Mouse (Mus musculus) CH12.LX (cell line): ENCODE measurements at regions not wholly inside any gene's neighbourhood (a gene's known extent, or its start where the extent isn't known, plus 50 kb on each side); places are given as distances from the start of the nearest gene placed in this dataset.

Experiments used
- DNase-seq: peaks from one replicate; pipeline ENCODE4 v3.0.0-alpha.2; 2013; ENCODE audit errors: extremely low read depth
- H3K27ac ChIP-seq: 2 replicates; pipeline ENCODE4 v1.5.1; 2012; ENCODE audit warnings: low read depth, mild to moderate bottlenecking, control low read depth, moderate library complexity; ENCODE audit not compliant: insufficient read depth
- H3K27me3 ChIP-seq: replicated peaks from 2 replicates; pipeline ENCODE3; 2012; ENCODE audit warnings: inconsistent platforms
- H3K36me3 ChIP-seq, 2 experiments: replicated peaks in 1 of 2; 2 replicates each; pipeline versions ENCODE3 to v1.6.1; 2012; ENCODE audit warnings: inconsistent platforms in 1 of 2, low read length in 1 of 2, mild to moderate bottlenecking in 1 of 2, mixed read lengths in 1 of 2, moderate library complexity in 1 of 2; ENCODE audit not compliant: control insufficient read depth in 1 of 2, insufficient read depth in 1 of 2
- H3K4me1 ChIP-seq, 2 experiments: 2 replicates each; pipeline ENCODE4 v1.6.1; 2012; ENCODE audit warnings: inconsistent platforms in 1 of 2, moderate library complexity in 1 of 2; ENCODE audit not compliant: insufficient read depth in 2 of 2, control insufficient read depth in 1 of 2
- H3K4me2 ChIP-seq: 2 replicates; pipeline ENCODE4 v1.6.1; 2012; ENCODE audit warnings: low read depth, mild to moderate bottlenecking, control low read depth; ENCODE audit not compliant: poor library complexity, insufficient read depth, severe bottlenecking
- H3K4me3 ChIP-seq, 3 experiments: fragments of 150-350 bp in 1 of 3; sonication (generic) in 1 of 3; replicated peaks in 1 of 3; 2 replicates each; pipeline versions ENCODE3 to v1.5.1; 2011 to 2012; ENCODE audit warnings: low read depth in 2 of 3, low read length in 2 of 3, mild to moderate bottlenecking in 2 of 3, moderate library complexity in 2 of 3, control low read depth in 1 of 3, improper control_type of control experiment in 1 of 3, inconsistent platforms in 1 of 3, mixed read lengths in 1 of 3; ENCODE audit not compliant: poor library complexity in 1 of 3
- H3K79me2 ChIP-seq: replicated peaks from 2 replicates; pipeline ENCODE4 v1.6.1; 2012; ENCODE audit warnings: mild to moderate bottlenecking, moderate library complexity; ENCODE audit not compliant: control insufficient read depth, poor library complexity, insufficient read depth, severe bottlenecking; ENCODE audit errors: extremely low read depth
- H3K9ac ChIP-seq: 2 replicates; pipeline ENCODE4 v1.6.1; 2012; ENCODE audit warnings: low read depth, mild to moderate bottlenecking, control low read depth, moderate library complexity; ENCODE audit not compliant: insufficient read depth
- H3K9me3 ChIP-seq: replicated peaks from 2 replicates; pipeline ENCODE3; 2012; ENCODE audit warnings: low read length, inconsistent platforms, mixed read lengths
- CHD1 ChIP-seq: IDR thresholded peaks from 2 replicates; pipeline ENCODE4 v1.6.1; 2012; ENCODE audit warnings: low read depth, low read length, improper control_type of control experiment, inconsistent platforms
- CHD2 ChIP-seq: IDR thresholded peaks from 2 replicates; pipeline ENCODE4 v1.6.1; 2011; ENCODE audit warnings: low read length, improper control_type of control experiment
- CTCF ChIP-seq, 2 experiments: IDR thresholded peaks in 1 of 2; conservative IDR thresholded peaks in 1 of 2; 2 replicates each; pipeline ENCODE4 v1.5.1; 2011 to 2012; ENCODE audit warnings: low read depth in 2 of 2, low read length in 2 of 2, improper control_type of control experiment in 1 of 2, inconsistent platforms in 1 of 2, mild to moderate bottlenecking in 1 of 2, moderate library complexity in 1 of 2
- EP300 ChIP-seq: IDR thresholded peaks from 2 replicates; pipeline ENCODE4 v1.6.1; 2011; ENCODE audit warnings: low read length, improper control_type of control experiment
- ETS1 ChIP-seq: conservative IDR thresholded peaks from 2 replicates; pipeline ENCODE4 v1.6.1; 2012; ENCODE audit warnings: low read depth, mild to moderate bottlenecking, inconsistent platforms, low read length, improper control_type of control experiment, moderate library complexity
- GABPA ChIP-seq: IDR thresholded peaks from 2 replicates; pipeline ENCODE4 v1.6.1; 2012; ENCODE audit warnings: low read depth, low read length, improper control_type of control experiment, inconsistent platforms; ENCODE audit not compliant: insufficient replicate concordance
- HCFC1 ChIP-seq: IDR thresholded peaks from 2 replicates; pipeline ENCODE4 v1.6.1; 2012; ENCODE audit warnings: low read depth, mild to moderate bottlenecking, inconsistent platforms, low read length, improper control_type of control experiment
- JUN ChIP-seq: IDR thresholded peaks from 2 replicates; pipeline ENCODE4 v1.6.1; 2011; ENCODE audit warnings: low read depth, mild to moderate bottlenecking, low read length, improper control_type of control experiment, moderate library complexity; ENCODE audit not compliant: insufficient read depth
- MAZ ChIP-seq: IDR thresholded peaks from 2 replicates; pipeline ENCODE4 v1.6.1; 2012; ENCODE audit warnings: low read depth, mild to moderate bottlenecking, inconsistent platforms, low read length, improper control_type of control experiment, moderate library complexity
- MEF2A ChIP-seq: IDR thresholded peaks from 2 replicates; pipeline ENCODE4 v1.6.1; 2014; ENCODE audit warnings: low read depth, mild to moderate bottlenecking, inconsistent platforms, low read length, improper control_type of control experiment, borderline replicate concordance
- MYC ChIP-seq: IDR thresholded peaks from 2 replicates; pipeline ENCODE4 v1.6.1; 2011; ENCODE audit warnings: low read depth, mild to moderate bottlenecking, improper control_type of control experiment, low read length
- POLR2A ChIP-seq: IDR thresholded peaks from 2 replicates; pipeline ENCODE4 v1.6.1; 2011; ENCODE audit warnings: low read depth, mild to moderate bottlenecking, improper control_type of control experiment, low read length
- POLR2AphosphoS2 ChIP-seq: IDR thresholded peaks from 2 replicates; pipeline ENCODE4 v1.6.1; 2011; ENCODE audit warnings: low read depth, low read length, improper control_type of control experiment
- RAD21 ChIP-seq: IDR thresholded peaks from 2 replicates; pipeline ENCODE4 v1.6.1; 2011; ENCODE audit warnings: low read depth, mild to moderate bottlenecking, low read length, improper control_type of control experiment, moderate library complexity
- RCOR1 ChIP-seq: conservative IDR thresholded peaks from 2 replicates; pipeline ENCODE4 v1.6.1; 2012; ENCODE audit warnings: low read depth, mild to moderate bottlenecking, inconsistent platforms, low read length, improper control_type of control experiment
- SIN3A ChIP-seq: IDR thresholded peaks from 2 replicates; pipeline ENCODE4 v1.6.1; 2012; ENCODE audit warnings: low read length, improper control_type of control experiment, inconsistent platforms
- USF2 ChIP-seq: conservative IDR thresholded peaks from 2 replicates; pipeline ENCODE4 v1.6.1; 2011; ENCODE audit warnings: low read depth, low read length, improper control_type of control experiment
- ZC3H11A ChIP-seq: IDR thresholded peaks from 2 replicates; pipeline ENCODE4 v1.6.1; 2012; ENCODE audit warnings: low read depth, mild to moderate bottlenecking, inconsistent platforms, low read length, improper control_type of control experiment
- ZMIZ1 ChIP-seq: IDR thresholded peaks from 2 replicates; pipeline ENCODE4 v1.6.1; 2012; ENCODE audit warnings: low read depth, mild to moderate bottlenecking, inconsistent platforms, low read length, improper control_type of control experiment
- dilution Hi-C: fragments of 300-500 bp; cut with MboI; formaldehyde crosslinking; loops from 2 replicates; pipeline ENCODE4 v1.14.3; 2020; ENCODE audit warnings: low sequenced_read_pairs; ENCODE audit not compliant: extremely low pct_unique_long_range_greater_than_20kb, extremely low pct_ligation_motif_present
- in situ Hi-C: fragments of 300-500 bp; cut with MboI; formaldehyde crosslinking; loops from 3 replicates; pipeline ENCODE4 v1.14.3; 2019; ENCODE audit warnings: low sequenced_read_pairs, low pct_ligation_motif_present, low pct_unique_long_range_greater_than_20kb, mixed read lengths

- H3K9ac ChIP-seq = no peak overlapping the region
- no peak overlapping the region for H3K27ac ChIP-seq
- no peaks in the 10 kb centered on the region for H3K36me3 ChIP-seq
- in situ Hi-C loops (no loop called here), dilution Hi-C loops (no loop called here)
- peaks cover 10% of the 10 kb centered on the region for H3K27me3 ChIP-seq
- no peak overlapping the region for H3K4me2 ChIP-seq
- H3K79me2 ChIP-seq = no peaks in the 10 kb centered on the region
- H3K9me3 ChIP-seq = no peaks in the 10 kb centered on the region
- H3K4me3 ChIP-seq = no peak overlapping the region
- H3K4me1 ChIP-seq = no peaks in the 10 kb centered on the region
- TF ChIP-seq POLR2AphosphoS2 = no peak
- TF ChIP-seq GABPA = no peak
- TF ChIP-seq MEF2A = no peak
- TF ChIP-seq RCOR1 = no peak
- no peak for TF ChIP-seq USF2
- no peak for TF ChIP-seq CHD1
- no peak for TF ChIP-seq POLR2A
- no peak for TF ChIP-seq ETS1
- no peak for TF ChIP-seq RAD21
- no peak for TF ChIP-seq ZMIZ1
- TF ChIP-seq SIN3A = no peak
- TF ChIP-seq, all 38 proteins: peak for 0
- no peak for DNase-seq
Measured at GRCm38 (mm10) chr14:40758441-40758840, 134.6 kb downstream of the Sh2d4b start.

GRCm38 (mm10) chr14:40740541-40740940 lies 152.5 kb downstream of the Sh2d4b start:
- Histone ChIP-seq H3K27me3 (peaks cover 20% of the 10 kb centered on the region), H3K36me3 (no peaks in the 10 kb centered on the region), H3K4me2 (no peak overlapping the region), H3K27ac (no peak overlapping the region), H3K9me3 (no peaks in the 10 kb centered on the region), H3K4me1 (no peaks in the 10 kb centered on the region), H3K9ac (no peak overlapping the region), H3K4me3 (no peak overlapping the region), H3K79me2 (no peaks in the 10 kb centered on the region)
- dilution Hi-C loops = no loop called here
- in situ Hi-C loops = no loop called here
- DNase-seq = no peak
- TF ChIP-seq CHD2 (no peak), POLR2AphosphoS2 (no peak), MYC (no peak)

- TF ChIP-seq MEF2A (no peak), ZC3H11A (no peak), POLR2AphosphoS2 (no peak), RAD21 (peak; percentile 26), HCFC1 (no peak), CTCF (conservative IDR thresholded peaks at IDR 0.05 in 1 of 2, IDR thresholded peaks at IDR 0.05 in 1 of 2; ENCODE audit: low read depth in 2 of 2, low read length in 2 of 2) (0 out of 4 replicates have a peak, but pooled peaks of 1 of the 2 experiments have one; percentile 20), CHD2 (no peak), EP300 (no peak), JUN (no peak), MAZ (no peak)
- Histone ChIP-seq H3K27me3 (peaks cover 35% of the 10 kb centered on the region), H3K9ac (no peak overlapping the region), H3K36me3 (no peaks in the 10 kb centered on the region), H3K27ac (no peak overlapping the region), H3K9me3 (no peaks in the 10 kb centered on the region), H3K79me2 (no peaks in the 10 kb centered on the region), H3K4me2 (no peak overlapping the region), H3K4me1 (no peaks in the 10 kb centered on the region), H3K4me3 (no peak overlapping the region)
- dilution Hi-C loops (no loop called here), in situ Hi-C loops (no loop called here)
- DNase-seq = no peak
Measured at GRCm38 (mm10) chr14:40731861-40732260, 161.2 kb downstream of the Sh2d4b start.
